In genomic region chr2:156614661-156615654, GRCm38 (mm10) we compare ENCODE assay signal across 9 mouse cellular contexts. TPM values are rescaled to one million over a fixed set of nuclear protein-coding genes. Genes with fewer than 3 reads are reported as not detected.
A peak's percentile ranks its signal among the peaks of the same experiment; 100 is the strongest.
DNase-seq lines count a peak whose midpoint lies in the region; ATAC-seq and TF ChIP-seq lines count a peak whose summit lies in the region.
"Had no signal": no experiment of that assay in that cellular context is flagged by ENCODE, and none has a peak within 500 bp of the region (broad histone marks: within the 10 kb centered on the region; RNA-seq: fewer than 3 reads in every experiment).

No protein-coding gene starts in this region.

- H3K4me1 ChIP-seq in embryonic facial prominence, embryonic 10.5 days: peaks cover 22% of the 10 kb centered on the region
- H3K4me1 ChIP-seq in hindbrain, embryonic 12.5 days: peaks cover 30% of the 10 kb centered on the region
- peaks cover 17% of the 10 kb centered on the region for H3K4me1 ChIP-seq in midbrain, postnatal 0 days (ENCODE audit: insufficient read depth, low read length)

- H3K4me3 ChIP-seq in embryonic facial prominence, embryonic 10.5 days: peak overlapping the region; percentile 63
- peak overlapping the region; percentile 77 for H3K4me3 ChIP-seq in hindbrain, embryonic 12.5 days
- H3K4me3 ChIP-seq in midbrain, postnatal 0 days (ENCODE audit: low read depth, low read length): peak overlapping the region; percentile 92

- 8% methylated on average over 31 of the region's 31 CpGs for WGBS in embryonic facial prominence, embryonic 10.5 days
- WGBS in hindbrain, embryonic 12.5 days: 9% methylated on average over 31 of the region's 31 CpGs
- WGBS in midbrain, postnatal 0 days: 11% methylated on average over 31 of the region's 31 CpGs

- TF ChIP-seq CTCF in midbrain, postnatal 0 days (IDR thresholded peaks at IDR 0.05): no peak

- peak; percentile 27; the same call in 1 of the 2 replicates for ATAC-seq in hindbrain, embryonic 12.5 days (ENCODE audit: low FRiP score)
- peak; percentile 17; the same call in 1 of the 2 replicates for ATAC-seq in midbrain, postnatal 0 days (ENCODE audit: low FRiP score)

- H3K36me3 ChIP-seq in embryonic facial prominence, embryonic 10.5 days (replicated peaks): no peaks in the 10 kb centered on the region
- H3K36me3 ChIP-seq in hindbrain, embryonic 12.5 days: no peaks in the 10 kb centered on the region
- H3K36me3 ChIP-seq in midbrain, postnatal 0 days (ENCODE audit: insufficient read depth, low read length): no peaks in the 10 kb centered on the region

- H3K27ac ChIP-seq in embryonic facial prominence, embryonic 10.5 days (replicated peaks): no peak overlapping the region
- H3K27ac ChIP-seq in hindbrain, embryonic 12.5 days: no peak overlapping the region
- peak overlapping the region; percentile 69; the same call in 1 of the 2 replicates for H3K27ac ChIP-seq in midbrain, postnatal 0 days (ENCODE audit: low read depth, low read length)

- DNase-seq in layer of hippocampus, postnatal 10 days (ENCODE audit: low spot score in 2 of 2): peak; percentile 28 to 48
- DNase-seq in layer of hippocampus, adult 18-20 months (ENCODE audit: low spot score in 2 of 2): no peak
- peak; percentile 15 for DNase-seq in embryonic facial prominence, embryonic 10.5 days (ENCODE audit: low spot score)
- no peak for DNase-seq in midbrain, postnatal 0 days (ENCODE audit: low spot score)
- DNase-seq in thymus, postnatal 10 days (ENCODE audit: low spot score in 2 of 2): no peak
- no peak for DNase-seq in layer of hippocampus, postnatal 25 days (ENCODE audit: extremely low spot score in 1 of 2, low spot score in 1 of 2)
- no peak for DNase-seq in urinary bladder, postnatal 25 days (ENCODE audit: low spot score)

- peak overlapping the region; percentile 85 for H3K9ac ChIP-seq in hindbrain, embryonic 12.5 days
- H3K9ac ChIP-seq in midbrain, postnatal 0 days (replicated peaks; ENCODE audit: low read length, poor library complexity, severe bottlenecking): peak overlapping the region; percentile 90

- H3K9me3 ChIP-seq in embryonic facial prominence, embryonic 10.5 days: no peaks in the 10 kb centered on the region
- no peaks in the 10 kb centered on the region for H3K9me3 ChIP-seq in hindbrain, embryonic 12.5 days (replicated peaks)
- H3K9me3 ChIP-seq in midbrain, postnatal 0 days (ENCODE audit: low read length): no peaks in the 10 kb centered on the region
- H3K9me3 ChIP-seq: megakaryocyte, embryonic 14.5 days had no signal

- peak overlapping the region; percentile 98 for H3K4me2 ChIP-seq in hindbrain, embryonic 12.5 days (replicated peaks)
- H3K4me2 ChIP-seq in midbrain, postnatal 0 days (ENCODE audit: low read depth, low read length, poor library complexity, severe bottlenecking): peak overlapping the region; percentile 73

- H3K27me3 ChIP-seq in embryonic facial prominence, embryonic 10.5 days (replicated peaks; ENCODE audit: low read depth, poor library complexity, severe bottlenecking): peaks cover 93% of the 10 kb centered on the region
- peaks cover 71% of the 10 kb centered on the region for H3K27me3 ChIP-seq in hindbrain, embryonic 12.5 days
- H3K27me3 ChIP-seq in midbrain, postnatal 0 days (ENCODE audit: insufficient read depth, low read length): no peaks in the 10 kb centered on the region

RNA-seq across cellular contexts. Expression of gene Dlgap4, which starts 1.5 kb away (rescaled TPM):
- total RNA-seq in layer of hippocampus, postnatal 10 days (2021): 100 to 1,000 TPM; 220 to 257 TPM
- 100 to 1,000 TPM; 199 to 207 TPM for total RNA-seq in layer of hippocampus, adult 18-20 months (2021)
- polyA plus RNA-seq in embryonic facial prominence, embryonic 10.5 days (2016; fragmentation: Nextera tagmentation; extraction: Ambion mirVana): 145 and 147 TPM in 2 replicates
- polyA plus RNA-seq in hindbrain, embryonic 12.5 days (2016; fragmentation: Nextera tagmentation; extraction: Ambion mirVana): 202 and 215 TPM in 2 replicates
- total RNA-seq in midbrain, postnatal 0 days (2014; rRNA removed): 188 and 246 TPM in 2 replicates
- 224 and 240 TPM in 2 replicates for polyA plus RNA-seq in midbrain, postnatal 0 days (2015; fragmentation: Nextera tagmentation; extraction: Ambion mirVana)
- total RNA-seq in layer of hippocampus, postnatal 25 days (2021): 100 to 1,000 TPM; 180 to 211 TPM

Comparison
In these comparisons a context has a peak if more than half of its experiments do, and no peak if none do; other contexts are left out.
1. DNase-seq: peak in layer of hippocampus, postnatal 10 days (2 of 2) and embryonic facial prominence, embryonic 10.5 days (single experiment); none in layer of hippocampus, adult 18-20 months (0 of 2), midbrain, postnatal 0 days (single experiment), thymus, postnatal 10 days (0 of 2), layer of hippocampus, postnatal 25 days (0 of 2) and urinary bladder, postnatal 25 days (single experiment).
2. Peak in every context shown above with its lines, with median percentiles within 50 percentile points of each other: H3K4me3 ChIP-seq.